Mouse (Mus musculus) heart, embryonic 10.5 days (tissue): ENCODE measurements around the gene Cubn. TPM values are rescaled to one million over a fixed set of nuclear protein-coding genes. Genes with fewer than 3 reads are reported as not detected.

Source experiments
- DNase-seq: peaks from one replicate; pipeline ENCODE4 v3.0.0-alpha.2; 2017; ENCODE audit warnings: low spot score
- H3K27ac ChIP-seq: fragments of 300-500 bp; sonication (generic); 2 replicates; pipeline ENCODE4 v1.5.1; 2016; ENCODE audit warnings: mild to moderate bottlenecking
- H3K27me3 ChIP-seq: fragments of 300-500 bp; sonication (generic); 2 replicates; pipeline ENCODE4 v1.6.1; 2016; ENCODE audit warnings: mild to moderate bottlenecking; ENCODE audit not compliant: poor library complexity, insufficient read depth, severe bottlenecking
- H3K36me3 ChIP-seq: fragments of 300-500 bp; sonication (generic); 2 replicates; pipeline ENCODE4 v1.6.1; 2016; ENCODE audit warnings: mild to moderate bottlenecking, moderate library complexity
- H3K4me1 ChIP-seq: fragments of 300-500 bp; sonication (generic); 2 replicates; pipeline ENCODE4 v1.6.1; 2016; ENCODE audit warnings: mild to moderate bottlenecking
- H3K4me3 ChIP-seq: fragments of 300-500 bp; sonication (generic); 2 replicates; pipeline ENCODE4 v1.5.1; 2016; ENCODE audit warnings: mild to moderate bottlenecking, moderate library complexity
- H3K9me3 ChIP-seq: fragments of 300-500 bp; sonication (generic); 2 replicates; pipeline ENCODE4 v1.6.1; 2016; ENCODE audit warnings: mild to moderate bottlenecking, moderate library complexity
- WGBS: fragments of 180-500 bp; shearing (Covaris S2); methylation state at CpG from one replicate; pipeline ENCODE4 v1.1.7; 2016; 5-methylcytosine and 5-hydroxymethylcytosine counted together
- polyA plus RNA-seq: library from polyadenylated mRNA; unstranded; fragments of >200 nt; fragmentation: Nextera tagmentation; extraction: Ambion mirVana; gene quantifications from 2 replicates; pipeline ENCODE4 v1.2.1, GENCODE M21; 2016

Gene Cubn
- polyA plus RNA-seq, 1 experiment from 2014 or later = 0.34 TPM

DNA sequence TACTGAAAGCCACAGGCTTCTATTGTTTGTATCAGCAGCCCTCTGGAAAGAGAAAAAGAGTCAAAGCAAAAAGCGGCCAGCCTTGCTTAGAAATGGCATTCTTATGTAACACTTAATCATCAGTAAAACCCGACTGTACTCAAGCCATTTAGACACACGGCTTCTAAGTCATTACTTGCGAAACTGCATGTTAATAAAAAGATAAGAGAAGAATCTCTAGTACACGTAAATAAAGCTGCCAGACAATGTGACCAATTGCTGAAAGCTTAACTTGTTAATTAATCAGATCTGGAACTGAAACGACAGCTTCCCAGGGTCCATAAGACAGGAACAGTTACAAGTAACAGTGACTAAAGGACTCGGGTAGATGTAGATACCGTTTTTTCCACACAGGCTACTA is 30.5 kb upstream of the Cubn start:
- H3K36me3 ChIP-seq = no peaks in the 10 kb centered on the region
- WGBS = 49% methylated on average over 8 of the region's 8 CpGs

GRCm38 (mm10) chr2:13514949-13515348 is 23.3 kb upstream of the Cubn start:
- H3K36me3 ChIP-seq = no peaks in the 10 kb centered on the region
- H3K9me3 ChIP-seq = no peaks in the 10 kb centered on the region
- H3K27me3 ChIP-seq = no peaks in the 10 kb centered on the region
- H3K4me1 ChIP-seq = no peaks in the 10 kb centered on the region
- no peak overlapping the region for H3K27ac ChIP-seq
- no peak for DNase-seq
- H3K4me3 ChIP-seq = no peak overlapping the region
- WGBS = 46% methylated on average over 4 of the region's 4 CpGs

More for the DNA sequence above, 30.5 kb upstream of the Cubn start:
- H3K27ac ChIP-seq = no peak overlapping the region
- peaks cover 7% of the 10 kb centered on the region; the same call in 1 of the 2 replicates for H3K4me1 ChIP-seq
- no peak overlapping the region for H3K4me3 ChIP-seq
- no peaks in the 10 kb centered on the region for H3K27me3 ChIP-seq
- DNase-seq = no peak
- no peaks in the 10 kb centered on the region for H3K9me3 ChIP-seq

GRCm38 (mm10) chr2:13502717-13503116 is 11.1 kb upstream of the Cubn start:
- Histone ChIP-seq H3K9me3 (no peaks in the 10 kb centered on the region), H3K36me3 (no peaks in the 10 kb centered on the region), H3K27me3 (no peaks in the 10 kb centered on the region), H3K4me1 (0 out of 2 replicates have a peak, but pooled peaks cover 3% of the 10 kb centered on the region), H3K4me3 (no peak overlapping the region), H3K27ac (no peak overlapping the region)
- WGBS = 84% methylated on average over 2 of the region's 2 CpGs
- DNase-seq = no peak

DNA sequence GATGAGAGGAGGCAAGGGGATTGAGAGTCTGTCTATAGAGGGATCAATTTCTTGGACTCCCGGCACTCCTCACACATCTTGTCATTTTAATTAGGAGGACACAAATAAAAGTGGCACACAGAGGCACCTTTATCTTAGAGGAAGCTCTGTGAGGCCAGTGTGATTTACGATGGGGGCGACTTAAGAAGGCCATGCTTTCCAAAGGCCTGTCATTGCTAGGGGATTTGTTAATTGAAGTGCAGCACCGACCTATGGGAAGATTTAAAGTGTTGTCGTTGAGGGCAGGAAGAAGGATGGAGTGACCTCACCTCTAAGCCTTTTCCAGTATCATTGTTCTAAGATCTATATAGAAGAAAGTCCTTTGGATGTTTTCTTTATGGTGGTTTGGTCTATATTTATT is 9.9 kb upstream of the Cubn start:
- no peaks in the 10 kb centered on the region for H3K36me3 ChIP-seq
- H3K9me3 ChIP-seq = no peaks in the 10 kb centered on the region
- DNase-seq = no peak
- WGBS = 54% methylated on average over 5 of the region's 5 CpGs
- H3K27me3 ChIP-seq = no peaks in the 10 kb centered on the region
- no peak overlapping the region for H3K4me3 ChIP-seq
- no peak overlapping the region for H3K27ac ChIP-seq
- 0 out of 2 replicates have a peak, but pooled peaks cover 3% of the 10 kb centered on the region for H3K4me1 ChIP-seq

GRCm38 (mm10) chr2:13500298-13500999 is 8.8 kb upstream of the Cubn start:
- Histone ChIP-seq H3K36me3 (no peaks in the 10 kb centered on the region), H3K27me3 (no peaks in the 10 kb centered on the region), H3K27ac (no peak overlapping the region), H3K9me3 (no peaks in the 10 kb centered on the region), H3K4me1 (peaks cover 6% of the 10 kb centered on the region; the same call in 1 of the 2 replicates), H3K4me3 (no peak overlapping the region)
- no peak for DNase-seq
- WGBS = 84% methylated on average over 5 of the region's 5 CpGs

DNA sequence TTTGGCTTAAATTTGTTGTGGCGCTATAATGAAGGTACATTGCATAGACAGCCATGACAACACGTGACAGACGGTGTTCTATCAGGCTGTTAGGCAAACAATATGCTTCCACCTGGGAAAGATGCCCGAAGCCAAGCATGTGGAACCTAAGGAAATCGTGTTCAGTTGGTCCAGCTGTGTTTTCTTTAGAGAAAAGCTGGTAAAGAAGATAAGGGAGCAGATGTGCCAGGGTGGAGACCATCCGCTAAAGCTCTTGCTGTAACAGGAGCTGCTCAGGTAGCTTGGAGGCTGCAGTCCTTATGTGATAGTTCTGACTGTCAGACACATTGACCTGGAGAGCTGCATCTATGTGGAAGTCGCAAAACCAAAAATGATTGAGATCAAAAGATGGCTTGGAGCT is 7.6 kb upstream of the Cubn start:
- Histone ChIP-seq H3K36me3 (no peaks in the 10 kb centered on the region), H3K27me3 (no peaks in the 10 kb centered on the region), H3K4me3 (no peak overlapping the region), H3K27ac (no peak overlapping the region), H3K4me1 (peaks cover 6% of the 10 kb centered on the region; the same call in 1 of the 2 replicates), H3K9me3 (no peaks in the 10 kb centered on the region)
- no peak for DNase-seq
- WGBS = 68% methylated on average over 7 of the region's 7 CpGs

DNA sequence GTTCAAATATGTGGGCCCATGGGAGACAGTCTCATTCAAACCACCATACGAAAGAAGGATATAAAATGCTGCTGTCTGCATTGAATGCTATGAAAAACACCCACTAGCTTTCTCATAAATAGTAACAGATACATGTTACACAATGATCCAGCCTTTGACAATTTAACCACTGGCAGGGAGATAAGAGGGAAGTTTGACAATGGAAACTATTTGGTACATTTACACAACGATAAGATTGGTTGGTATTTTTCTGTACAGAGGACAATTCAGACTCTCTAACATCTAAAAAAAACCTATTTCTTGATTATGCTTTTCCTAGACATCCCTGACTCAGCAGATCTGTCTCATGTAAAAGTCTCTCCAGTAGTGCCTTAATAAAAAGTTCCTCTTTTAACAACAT is 4.5 kb upstream of the Cubn start:
- Histone ChIP-seq H3K9me3 (no peaks in the 10 kb centered on the region), H3K27ac (no peak overlapping the region), H3K36me3 (no peaks in the 10 kb centered on the region), H3K27me3 (no peaks in the 10 kb centered on the region), H3K4me1 (peaks cover 6% of the 10 kb centered on the region; the same call in 1 of the 2 replicates), H3K4me3 (no peak overlapping the region)
- no peak for DNase-seq
- 47% methylated on average over 2 of the region's 2 CpGs for WGBS

- no peaks in the 10 kb centered on the region for H3K36me3 ChIP-seq
- no peak overlapping the region for H3K4me3 ChIP-seq
- H3K4me1 ChIP-seq = peaks cover 3% of the 10 kb centered on the region; the same call in 1 of the 2 replicates
- H3K27me3 ChIP-seq = no peaks in the 10 kb centered on the region
- no peaks in the 10 kb centered on the region for H3K9me3 ChIP-seq
- DNase-seq = no peak
- 86% methylated on average over 4 of the region's 4 CpGs for WGBS
- H3K27ac ChIP-seq = no peak overlapping the region
Measured at GRCm38 (mm10) chr2:13492927-13493326, 1.3 kb upstream of the Cubn start.

- Histone ChIP-seq H3K4me3 (no peak overlapping the region), H3K27ac (no peak overlapping the region), H3K27me3 (no peaks in the 10 kb centered on the region), H3K36me3 (no peaks in the 10 kb centered on the region), H3K4me1 (no peaks in the 10 kb centered on the region), H3K9me3 (no peaks in the 10 kb centered on the region)
- DNase-seq = no peak
- WGBS = 81% methylated on average over 2 of the region's 2 CpGs
Measured at GRCm38 (mm10) chr2:13490480-13490879, 1.1 kb downstream of the Cubn start.

GRCm38 (mm10) chr2:13486470-13486869 is 5.1 kb downstream of the Cubn start:
- Histone ChIP-seq H3K27me3 (no peaks in the 10 kb centered on the region), H3K9me3 (no peaks in the 10 kb centered on the region), H3K4me1 (no peaks in the 10 kb centered on the region), H3K27ac (no peak overlapping the region), H3K4me3 (no peak overlapping the region), H3K36me3 (no peaks in the 10 kb centered on the region)
- no peak for DNase-seq
- WGBS = 78% methylated on average over 8 of the region's 8 CpGs

GRCm38 (mm10) chr2:13484566-13484965 is 7.0 kb downstream of the Cubn start:
- Histone ChIP-seq H3K9me3 (no peaks in the 10 kb centered on the region), H3K36me3 (no peaks in the 10 kb centered on the region), H3K27ac (no peak overlapping the region), H3K4me3 (no peak overlapping the region), H3K4me1 (no peaks in the 10 kb centered on the region), H3K27me3 (no peaks in the 10 kb centered on the region)
- 82% methylated on average over 3 of the region's 3 CpGs for WGBS
- DNase-seq = no peak

GRCm38 (mm10) chr2:13480744-13481143 is 10.9 kb downstream of the Cubn start:
- H3K36me3 ChIP-seq = no peaks in the 10 kb centered on the region
- no peaks in the 10 kb centered on the region for H3K9me3 ChIP-seq
- no peak for DNase-seq
- 83% methylated on average over 2 of the region's 2 CpGs for WGBS
- no peak overlapping the region for H3K27ac ChIP-seq
- H3K4me3 ChIP-seq = no peak overlapping the region
- no peaks in the 10 kb centered on the region for H3K4me1 ChIP-seq
- no peaks in the 10 kb centered on the region for H3K27me3 ChIP-seq

DNA sequence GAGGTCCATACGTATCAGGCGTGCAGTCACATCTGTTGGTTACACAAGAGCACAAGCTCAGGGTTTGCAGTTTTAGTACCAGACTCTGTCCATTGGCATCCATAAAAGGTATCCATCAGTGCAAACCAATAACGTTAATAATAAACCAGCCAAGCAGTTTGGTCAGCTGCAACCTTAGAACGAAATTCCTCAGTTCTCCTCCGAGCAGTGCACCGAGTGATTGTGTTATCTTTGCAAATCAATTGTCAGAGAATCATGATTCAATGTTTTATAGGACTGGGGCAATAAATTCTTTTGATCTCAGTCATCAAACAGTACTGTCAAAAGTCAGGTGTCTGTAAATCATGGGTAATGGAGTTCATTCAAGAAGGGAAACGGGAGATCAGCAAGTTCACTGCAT is 12.4 kb downstream of the Cubn start:
- H3K4me3 ChIP-seq = no peak overlapping the region
- no peak for DNase-seq
- 87% methylated on average over 7 of the region's 7 CpGs for WGBS
- no peaks in the 10 kb centered on the region for H3K4me1 ChIP-seq
- no peaks in the 10 kb centered on the region for H3K36me3 ChIP-seq
- H3K27me3 ChIP-seq = no peaks in the 10 kb centered on the region
- H3K9me3 ChIP-seq = no peaks in the 10 kb centered on the region
- H3K27ac ChIP-seq = no peak overlapping the region

DNA sequence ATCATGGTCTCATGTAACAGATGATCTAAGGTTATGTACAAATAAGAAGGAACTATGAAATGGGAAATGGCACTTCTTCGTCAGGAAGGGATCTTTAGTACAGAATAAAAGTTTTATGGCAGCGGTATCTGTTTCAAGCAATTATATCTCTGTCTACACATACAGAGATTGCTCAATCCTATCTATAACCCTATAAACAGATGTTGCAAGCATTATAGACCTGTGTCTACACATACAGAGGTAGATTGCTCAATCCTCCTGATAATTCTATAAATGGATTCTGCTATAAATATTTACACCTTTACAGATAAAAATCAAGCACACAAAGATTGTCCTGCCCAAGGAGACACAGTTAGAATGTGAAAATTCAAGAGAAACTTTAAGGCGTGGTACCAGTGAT is 21.5 kb downstream of the Cubn start:
- no peaks in the 10 kb centered on the region for H3K4me1 ChIP-seq
- no peak overlapping the region for H3K27ac ChIP-seq
- no peaks in the 10 kb centered on the region for H3K27me3 ChIP-seq
- no peak overlapping the region for H3K4me3 ChIP-seq
- H3K36me3 ChIP-seq = no peaks in the 10 kb centered on the region
- 87% methylated on average over 3 of the region's 3 CpGs for WGBS
- no peaks in the 10 kb centered on the region for H3K9me3 ChIP-seq
- DNase-seq = no peak
